Mouse (Mus musculus): ENCODE results near the gene Mvb12a.

DNA sequence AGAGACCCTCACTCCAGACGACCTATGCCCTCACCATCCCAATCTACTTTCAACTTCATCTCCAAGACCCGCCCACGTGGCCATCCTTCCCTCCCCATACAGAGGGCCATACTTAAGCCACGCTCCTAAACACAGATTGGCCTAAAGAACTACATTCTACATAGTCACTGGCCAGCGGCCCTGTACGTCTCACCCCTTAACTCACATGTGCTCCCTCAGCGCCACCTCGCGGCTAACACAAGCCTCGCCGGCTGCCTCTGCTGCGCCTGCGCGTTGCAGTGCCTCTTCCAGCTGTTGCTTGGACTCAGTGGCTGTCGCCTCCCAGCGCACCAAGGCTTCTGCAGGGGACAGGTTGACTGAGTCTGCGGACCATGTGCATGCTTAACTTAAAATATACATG is 21.1 kb upstream of the Mvb12a start:
- TF ChIP-seq CTCF (IDR thresholded peaks at IDR 0.05; ENCODE audit: borderline replicate concordance, insufficient read depth, low read length) = peak; percentile 95
- TF ChIP-seq POLR2A (IDR thresholded peaks at IDR 0.05; ENCODE audit: low read depth, low read length) = no peak
